Mouse (Mus musculus) kidney, postnatal 10 days (tissue): ENCODE results near the gene Ruvbl2.
"Not testable (repeated sequence)": the region's sequence is repeated elsewhere in the genome, so short reads cannot be mapped to it uniquely, and the experiment has no call there.

Source experiments
- DNase-seq: peaks from one replicate; pipeline ENCODE4 v3.0.0; 2021; ENCODE audit warnings: mixed read lengths

Gene Ruvbl2

DNA sequence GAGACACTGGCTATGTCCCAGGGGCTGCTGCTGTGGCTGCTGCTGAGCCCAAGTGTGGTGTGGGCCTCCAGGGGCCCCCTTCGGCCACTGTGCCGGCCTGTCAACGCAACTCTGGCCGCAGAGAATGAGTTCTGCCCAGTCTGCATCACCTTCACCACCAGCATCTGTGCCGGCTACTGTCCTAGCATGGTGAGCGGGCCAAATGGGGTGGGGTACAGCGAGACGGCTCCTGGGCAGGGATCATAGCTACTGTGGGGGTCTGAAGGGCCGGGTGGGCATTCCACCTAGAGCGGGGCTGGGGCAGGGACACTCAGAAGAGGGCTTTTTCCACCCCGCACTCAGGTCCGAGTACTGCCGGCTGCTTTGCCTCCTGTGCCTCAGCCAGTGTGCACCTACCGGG lies 16.7 kb downstream of the Ruvbl2 start:
- no peak for DNase-seq

DNA sequence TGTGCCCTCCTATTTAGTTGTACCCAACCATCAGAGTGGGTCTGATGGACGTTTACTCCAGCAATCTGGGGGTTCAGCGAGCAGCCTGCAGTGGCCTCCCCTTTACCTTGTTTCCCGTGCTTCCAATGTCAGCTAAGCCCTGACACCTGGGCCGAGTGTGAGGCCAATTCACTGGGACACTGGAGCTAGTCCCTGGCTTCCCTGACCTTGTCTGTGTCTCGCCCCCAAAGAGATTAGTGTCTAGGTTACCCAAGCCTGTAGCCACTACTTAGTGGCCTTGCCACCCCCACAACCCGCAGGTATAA lies 17.3 kb downstream of the Ruvbl2 start, which contains the start of gene Lhb:
Gene Lhb (plus strand): TSS at position 206 of the 305 bp plus-strand sequence.
- no peak for DNase-seq

DNA sequence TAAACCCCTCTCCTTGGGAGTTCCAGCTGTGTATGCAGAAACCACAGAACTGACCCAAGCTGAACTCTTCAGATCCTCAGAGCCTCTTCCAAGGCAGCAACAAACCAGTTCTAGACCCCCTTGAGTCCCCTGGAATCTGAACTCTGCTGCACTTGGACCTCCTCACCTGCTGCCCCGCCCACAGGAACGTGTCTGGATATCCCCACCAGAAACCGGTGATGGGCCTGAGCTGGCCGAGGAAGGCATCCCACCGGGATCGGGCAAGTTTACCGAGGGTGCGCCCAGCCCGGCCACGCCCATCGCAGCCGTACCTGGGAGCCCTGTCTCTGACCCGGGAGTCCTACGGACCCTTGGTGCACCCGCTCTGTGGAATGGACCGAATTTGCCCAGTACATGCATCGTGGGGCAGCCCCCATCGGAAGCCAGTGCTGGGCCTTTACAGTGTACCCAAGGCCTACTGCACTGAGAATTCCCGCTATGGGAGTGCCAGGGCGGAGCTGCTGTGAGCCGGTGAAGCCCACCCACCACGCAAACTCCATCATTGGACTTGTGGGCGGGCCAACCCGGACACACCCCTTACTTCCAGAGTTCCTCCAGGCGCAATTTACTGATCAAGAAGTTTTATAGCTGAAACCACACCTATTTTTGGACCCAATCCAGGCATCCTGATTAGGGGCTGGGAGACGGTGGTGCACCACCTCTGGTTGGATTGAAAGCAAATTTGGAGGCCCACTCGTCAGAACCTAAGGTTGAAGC lies 17.9 kb downstream of the Ruvbl2 start:
- no peak for DNase-seq

DNA sequence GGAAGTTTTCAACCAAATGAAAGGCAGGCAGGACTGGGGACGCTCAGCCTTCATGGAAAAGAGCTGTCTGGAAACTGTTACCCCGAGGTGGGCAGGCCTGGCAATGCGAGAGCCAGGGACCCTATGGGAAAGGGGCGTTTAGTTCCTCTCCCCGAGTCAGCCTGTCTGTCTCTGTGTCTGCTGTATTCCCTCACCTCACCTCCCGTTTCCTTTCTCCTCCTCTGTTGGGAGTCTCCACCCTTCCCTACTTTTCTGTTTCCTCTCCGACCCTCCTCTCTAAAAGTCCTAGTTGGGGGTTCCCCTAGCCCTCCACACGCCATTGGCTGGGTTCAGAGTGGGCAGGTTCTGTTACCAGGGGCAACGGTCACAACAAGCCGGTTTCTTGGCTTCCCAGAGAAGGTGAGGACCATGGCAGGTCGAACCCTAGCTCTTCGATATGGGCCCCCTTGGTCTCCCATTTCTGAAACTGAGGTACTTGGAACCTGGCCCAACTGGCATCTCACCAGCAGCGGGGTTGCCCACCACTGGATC lies 19.9 kb downstream of the Ruvbl2 start:
- DNase-seq, result no peak

DNA sequence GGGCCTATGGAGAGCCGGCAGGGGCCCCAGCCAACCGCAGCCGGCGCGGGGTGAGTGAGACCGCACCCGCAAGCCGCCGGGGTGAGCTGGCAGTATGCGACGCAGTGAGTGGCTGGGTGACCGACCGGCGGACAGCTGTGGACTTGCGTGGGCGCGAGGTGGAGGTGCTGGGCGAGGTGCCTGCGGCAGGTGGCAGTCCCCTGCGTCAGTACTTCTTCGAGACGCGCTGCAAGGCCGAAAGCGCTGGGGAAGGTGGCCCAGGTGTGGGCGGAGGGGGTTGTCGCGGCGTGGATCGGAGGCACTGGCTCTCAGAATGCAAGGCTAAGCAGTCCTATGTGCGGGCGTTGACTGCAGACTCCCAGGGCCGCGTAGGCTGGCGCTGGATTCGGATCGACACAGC lies 22.3 kb downstream of the Ruvbl2 start:
- no peak for DNase-seq

DNA sequence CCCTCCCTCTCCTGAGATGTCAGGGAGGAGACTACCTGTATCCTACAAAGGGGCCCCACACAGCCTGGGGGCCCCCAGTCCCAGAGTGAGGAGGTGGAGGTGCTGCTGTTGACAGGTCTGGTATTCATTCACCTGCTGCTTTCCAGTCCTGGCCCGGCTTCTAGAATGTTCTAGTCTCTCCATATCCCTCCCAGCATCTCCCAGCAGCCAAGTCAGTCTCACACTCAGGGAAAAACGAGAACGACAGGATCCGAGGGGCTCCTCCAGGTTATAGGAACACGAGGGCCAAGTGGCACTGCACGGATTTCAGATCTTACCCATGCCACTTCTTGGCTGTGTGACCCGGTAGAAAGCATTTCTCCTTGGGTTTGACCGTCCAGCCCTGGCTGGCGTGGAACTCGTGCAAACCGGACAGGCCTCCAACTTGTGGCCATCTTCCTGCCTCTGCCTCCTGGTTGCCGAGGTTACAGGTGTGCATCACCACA lies 23.1 kb downstream of the Ruvbl2 start:
- DNase-seq, result no peak

DNA sequence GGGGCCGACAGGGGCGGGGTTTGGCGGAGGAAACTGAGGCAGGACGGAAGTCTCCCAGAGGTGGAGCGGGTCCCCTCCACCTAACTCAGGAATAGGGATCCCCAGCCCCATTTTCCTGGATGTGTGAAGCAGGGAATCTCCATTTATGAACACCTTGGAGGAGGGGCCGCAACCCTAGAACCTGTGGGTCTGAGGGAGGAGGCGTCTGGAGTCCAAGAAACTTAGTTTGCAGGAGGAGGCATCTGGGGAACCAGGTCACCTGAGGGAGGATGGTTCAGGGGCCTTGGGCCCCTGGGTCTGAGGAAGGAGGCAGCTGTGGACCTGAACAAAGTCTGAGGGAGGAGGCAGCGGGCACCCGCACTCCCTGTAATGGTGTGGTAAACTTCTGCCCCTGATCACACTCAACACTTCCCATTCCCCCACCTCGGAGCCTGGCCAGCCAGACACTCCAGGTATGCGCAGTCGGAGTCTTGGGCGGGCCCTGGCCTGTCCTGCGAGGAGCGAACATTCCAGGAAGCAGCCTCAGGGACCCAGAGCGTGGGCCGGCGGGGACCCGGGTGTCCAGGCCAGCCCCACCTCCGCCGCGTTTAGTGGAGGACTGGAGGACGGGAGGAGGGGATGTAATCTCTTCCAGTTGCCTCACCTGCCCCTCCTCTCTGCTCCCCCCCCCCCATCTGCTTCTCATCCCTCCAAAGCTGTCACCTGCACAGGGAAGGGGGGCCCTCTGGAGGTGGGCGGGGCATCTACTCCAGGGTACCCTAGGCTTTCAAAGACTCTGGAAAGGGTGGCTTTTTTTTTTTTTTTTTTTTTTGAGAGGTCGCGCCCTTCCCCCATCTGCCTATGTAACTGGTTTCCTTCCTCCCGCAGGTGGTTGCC lies 23.8 kb downstream of the Ruvbl2 start:
- DNase-seq, result peak; percentile 50

DNA sequence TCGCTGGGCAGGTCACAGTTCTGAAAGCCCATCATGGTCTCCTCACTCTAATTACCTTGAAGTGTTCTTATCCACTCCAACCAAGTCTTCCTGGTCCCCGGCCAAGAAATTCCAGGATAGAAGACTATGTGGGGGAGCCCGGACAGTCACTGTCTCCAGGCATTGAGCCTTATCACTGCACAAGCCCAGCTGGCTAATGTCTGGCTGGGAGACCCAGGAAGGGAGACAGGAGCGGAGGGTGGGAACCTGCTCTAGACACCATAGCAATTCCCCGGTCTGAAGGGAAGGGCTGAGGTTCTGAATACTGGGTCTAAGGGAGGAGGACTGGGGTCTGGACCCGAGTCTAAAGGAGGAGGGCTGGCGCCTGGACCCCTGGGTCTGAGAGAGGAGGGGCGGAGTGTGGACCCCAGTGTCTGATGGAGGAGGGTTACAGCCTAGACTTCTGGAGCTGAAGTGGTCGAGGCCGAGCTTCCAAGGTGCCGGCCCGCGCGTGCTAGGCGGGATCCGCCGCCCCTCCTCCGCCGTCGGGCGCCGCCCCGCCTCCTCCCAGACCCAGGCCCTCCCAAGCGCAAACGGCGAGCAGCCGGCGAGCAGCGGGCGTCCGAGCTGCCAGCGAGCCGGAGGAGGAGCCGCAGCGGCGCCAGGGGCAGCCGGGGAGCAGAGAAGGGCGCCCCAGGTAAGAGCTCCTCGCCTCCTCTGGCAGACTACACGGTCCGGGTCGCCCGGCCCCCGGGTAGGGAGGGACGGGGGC lies 24.6 kb downstream of the Ruvbl2 start, which contains the start of gene Ntf5:
Gene Ntf5 (plus strand): TSS at position 583 of the 751 bp plus-strand sequence.
- peak; percentile 66 for DNase-seq

DNA sequence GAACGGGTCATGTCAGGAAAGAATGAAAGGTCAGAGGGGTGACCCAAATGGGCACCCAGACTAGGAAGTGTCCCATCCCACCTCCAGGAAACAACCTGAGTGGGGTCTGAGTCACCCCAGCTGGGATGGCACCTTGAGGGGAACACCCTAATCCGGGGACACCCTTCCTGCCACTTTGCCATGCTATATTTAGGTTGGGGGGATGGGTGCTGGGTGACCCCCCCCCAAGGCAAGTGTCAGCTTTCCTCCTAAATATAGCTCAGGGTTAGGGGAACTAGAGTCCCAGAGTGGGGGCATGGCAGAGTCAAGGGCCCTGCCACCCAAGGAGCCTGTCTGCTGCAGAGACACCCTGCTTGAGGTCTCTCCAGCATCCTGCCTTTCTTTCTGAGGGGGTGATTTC lies 25.5 kb downstream of the Ruvbl2 start:
- no peak for DNase-seq

DNA sequence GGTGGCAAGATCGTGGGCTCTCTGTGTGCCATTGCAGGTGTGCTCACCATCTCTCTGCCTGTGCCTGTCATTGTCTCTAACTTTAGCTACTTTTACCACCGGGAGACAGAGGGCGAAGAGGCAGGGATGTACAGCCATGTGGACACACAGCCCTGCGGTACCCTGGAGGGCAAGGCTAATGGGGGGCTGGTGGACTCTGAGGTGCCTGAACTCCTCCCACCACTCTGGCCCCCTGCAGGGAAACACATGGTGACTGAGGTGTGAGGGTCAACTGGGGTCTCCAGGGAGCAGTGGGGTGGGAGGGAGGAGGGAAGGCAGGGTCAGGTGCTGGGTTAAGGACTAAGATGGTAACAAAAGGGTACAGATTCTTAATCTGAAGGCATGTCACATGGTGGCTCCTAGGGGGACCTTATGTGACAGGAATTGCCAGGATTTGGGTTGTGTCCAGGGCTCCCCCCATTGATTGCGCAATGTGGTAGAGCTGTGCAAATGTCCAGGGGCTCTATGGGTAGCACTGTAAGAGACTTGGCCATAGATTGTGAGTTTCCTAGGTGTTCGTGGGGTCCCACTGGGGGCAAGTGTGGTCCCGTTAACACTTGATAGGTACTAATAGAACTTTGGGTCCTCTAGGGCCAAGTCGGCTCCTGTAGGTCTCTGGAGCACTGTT lies 28.3 kb downstream of the Ruvbl2 start:
- DNase-seq, result no peak

DNA sequence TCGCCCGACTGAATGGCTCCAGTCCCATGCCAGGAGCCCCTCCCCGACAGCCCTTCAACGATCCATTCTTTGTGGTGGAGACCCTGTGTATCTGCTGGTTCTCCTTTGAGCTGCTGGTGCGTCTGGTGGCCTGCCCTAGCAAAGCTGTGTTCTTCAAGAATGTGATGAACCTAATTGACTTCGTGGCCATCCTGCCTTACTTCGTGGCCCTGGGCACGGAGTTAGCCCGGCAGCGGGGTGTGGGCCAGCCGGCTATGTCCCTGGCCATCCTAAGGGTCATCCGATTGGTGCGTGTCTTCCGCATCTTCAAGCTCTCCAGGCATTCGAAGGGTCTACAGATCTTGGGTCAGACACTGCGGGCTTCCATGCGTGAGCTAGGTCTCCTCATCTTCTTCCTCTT lies 28.9 kb downstream of the Ruvbl2 start:
- no peak for DNase-seq

DNA sequence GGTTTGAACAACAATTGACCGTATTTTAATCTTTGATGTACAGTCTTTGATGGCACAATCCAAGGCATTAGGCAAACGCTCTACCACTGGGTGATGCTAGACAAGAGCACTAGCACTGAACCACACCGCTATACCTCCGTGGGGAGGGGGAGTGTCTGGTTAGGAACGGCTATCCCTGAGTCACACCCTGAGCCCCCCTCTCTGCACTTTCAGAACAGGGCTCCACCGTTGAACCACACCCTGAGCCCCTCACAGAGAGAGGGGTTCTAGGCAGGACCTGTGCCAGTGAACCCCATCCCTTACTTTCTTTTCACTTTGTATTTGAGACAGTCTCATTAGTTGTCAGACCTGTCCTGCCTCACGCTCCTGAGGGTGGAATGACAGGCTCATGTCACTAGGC lies 29.5 kb downstream of the Ruvbl2 start:
- DNase-seq, result no peak

DNA sequence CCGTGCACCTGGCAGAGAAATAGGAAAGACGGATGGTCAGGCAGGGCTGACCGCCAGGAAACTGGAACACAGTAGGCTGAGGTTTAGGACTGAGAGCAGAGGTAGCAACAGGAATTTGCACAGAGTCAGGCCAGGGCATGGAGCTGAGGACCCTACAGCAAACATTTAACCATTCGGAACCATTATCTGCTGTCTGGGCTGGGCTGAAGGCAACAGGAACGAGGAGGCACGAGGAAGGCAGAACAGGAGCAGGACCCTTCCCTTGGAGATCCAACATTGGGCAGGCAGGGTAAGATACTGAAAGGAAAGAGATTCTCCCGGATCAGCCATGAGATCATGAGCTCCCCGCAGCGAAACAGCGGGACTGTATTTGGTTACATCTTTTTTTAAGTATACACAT lies 30.1 kb downstream of the Ruvbl2 start:
- DNase-seq, result no peak

DNA sequence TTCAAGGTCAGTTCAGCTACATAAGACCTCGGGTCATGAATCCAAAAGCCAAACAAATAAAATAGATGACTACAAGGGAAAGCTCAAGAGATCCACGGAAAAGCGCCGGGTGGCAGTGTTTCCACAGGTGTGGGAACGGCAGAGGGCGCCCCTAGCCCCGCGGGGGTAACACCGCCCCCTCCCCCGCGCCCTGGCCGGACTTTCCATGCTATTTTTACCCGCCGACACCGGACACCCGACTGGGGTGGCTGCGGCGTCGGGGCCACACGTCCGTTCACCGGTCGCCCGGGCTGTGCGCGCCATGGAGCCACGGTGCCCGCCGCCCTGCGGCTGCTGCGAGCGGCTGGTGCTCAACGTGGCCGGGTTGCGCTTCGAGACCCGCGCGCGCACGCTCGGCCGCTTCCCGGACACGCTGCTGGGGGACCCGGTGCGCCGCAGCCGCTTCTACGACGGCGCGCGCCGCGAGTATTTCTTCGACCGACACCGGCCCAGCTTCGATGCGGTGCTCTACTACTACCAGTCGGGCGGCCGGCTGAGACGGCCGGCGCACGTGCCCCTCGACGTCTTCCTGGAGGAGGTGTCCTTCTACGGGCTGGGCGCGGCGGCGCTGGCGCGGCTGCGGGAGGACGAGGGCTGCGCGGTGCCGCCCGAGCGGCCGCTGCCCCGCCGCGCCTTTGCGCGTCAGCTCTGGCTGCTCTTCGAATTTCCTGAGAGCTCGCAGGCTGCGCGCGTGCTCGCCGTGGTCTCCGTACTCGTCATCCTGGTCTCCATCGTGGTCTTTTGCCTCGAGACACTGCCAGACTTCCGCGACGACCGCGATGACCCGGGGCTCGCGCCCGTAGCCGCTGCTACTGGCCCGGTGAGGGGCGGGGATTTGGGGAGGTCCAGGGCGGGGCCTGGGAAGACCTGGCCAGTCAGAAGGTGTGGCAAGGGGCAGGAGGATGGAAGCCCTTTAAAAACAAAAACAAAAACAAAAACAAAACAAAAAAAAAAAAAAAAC lies 31.4 kb downstream of the Ruvbl2 start:
- peak; percentile 57 for DNase-seq

DNA sequence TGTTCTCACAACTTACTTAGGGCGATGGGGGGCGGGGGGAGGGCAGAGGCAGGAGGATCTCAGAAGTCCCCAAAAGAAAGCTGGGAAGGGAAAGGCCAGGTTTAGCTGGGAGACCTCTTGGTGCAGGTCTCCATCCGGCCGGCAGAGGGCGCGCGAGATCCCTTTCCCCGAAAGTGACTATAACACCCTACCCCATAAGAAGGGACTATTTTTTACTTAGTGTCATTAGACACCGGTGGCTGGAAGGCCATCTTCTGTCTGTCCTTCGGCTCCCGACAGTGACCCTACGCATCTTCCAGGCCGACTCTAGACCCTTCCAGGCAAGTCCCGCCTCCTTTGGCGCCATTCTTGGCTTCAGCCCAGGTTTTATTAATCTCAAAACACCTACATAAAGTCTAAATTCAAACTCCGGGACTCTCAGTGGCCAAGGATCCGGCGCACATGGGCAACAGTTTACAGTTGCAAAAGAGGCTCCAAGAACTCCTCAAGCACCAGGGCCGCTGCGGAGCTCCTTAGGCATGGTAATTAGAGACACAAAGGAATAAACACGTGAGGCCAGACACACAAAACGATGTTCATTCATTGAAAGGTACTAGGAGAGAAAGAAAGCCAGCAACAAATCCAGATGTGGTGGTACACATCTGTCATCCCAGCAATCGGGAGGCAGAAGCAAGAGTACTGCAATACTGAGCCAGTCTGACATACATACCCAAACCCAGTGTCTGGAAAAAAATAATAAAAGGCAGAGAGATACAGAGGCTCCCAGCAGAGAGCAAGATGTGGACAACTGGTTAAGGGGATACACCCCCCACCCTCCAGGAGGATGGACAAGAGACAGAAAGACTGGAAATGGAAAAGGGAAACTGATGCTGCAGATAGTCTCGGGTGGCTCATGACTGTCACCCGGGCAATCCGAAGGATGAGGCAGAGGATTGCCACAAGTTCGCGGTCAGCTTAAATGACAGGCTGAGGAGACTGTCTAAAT lies 32.5 kb downstream of the Ruvbl2 start, which contains the start of gene Kcna7:
Gene Kcna7 (plus strand): TSS at position 563 of the 985 bp plus-strand sequence.
- peak; percentile 87 for DNase-seq

DNA sequence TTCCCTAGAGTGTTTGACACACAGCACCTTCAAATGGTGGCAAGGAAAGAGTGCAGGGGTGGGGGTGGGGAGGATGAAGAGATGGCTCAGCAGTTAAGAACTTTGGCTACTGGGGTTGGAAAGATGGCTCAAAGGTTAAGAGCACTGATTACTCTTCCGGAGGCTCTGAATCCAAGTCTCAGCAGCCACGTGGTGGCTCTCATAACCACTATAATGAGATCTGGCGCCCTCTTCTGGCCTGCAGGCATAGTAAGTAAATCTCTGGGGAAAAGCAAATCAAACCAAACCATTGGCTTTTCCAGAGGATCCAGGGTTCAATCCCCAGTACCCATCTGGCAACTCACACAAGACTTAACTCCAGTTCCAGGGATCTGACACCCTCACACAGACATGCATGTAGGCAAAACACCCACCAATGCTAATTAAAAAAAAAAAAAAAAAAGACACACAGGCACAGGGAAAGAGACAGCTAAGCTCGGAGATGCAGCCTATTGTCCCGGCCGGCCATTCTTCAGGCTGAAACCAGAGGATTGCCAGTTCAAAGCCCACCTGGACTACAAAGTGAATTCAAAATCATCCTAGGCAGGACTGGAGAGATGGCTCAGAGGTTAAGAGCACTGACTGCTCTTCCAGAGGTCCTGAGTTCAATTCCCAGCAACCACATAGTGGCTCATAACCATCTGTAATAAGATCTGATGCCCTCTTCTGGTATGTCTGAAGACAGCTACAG lies 34.2 kb downstream of the Ruvbl2 start:
- peak; percentile 85 for DNase-seq

DNA sequence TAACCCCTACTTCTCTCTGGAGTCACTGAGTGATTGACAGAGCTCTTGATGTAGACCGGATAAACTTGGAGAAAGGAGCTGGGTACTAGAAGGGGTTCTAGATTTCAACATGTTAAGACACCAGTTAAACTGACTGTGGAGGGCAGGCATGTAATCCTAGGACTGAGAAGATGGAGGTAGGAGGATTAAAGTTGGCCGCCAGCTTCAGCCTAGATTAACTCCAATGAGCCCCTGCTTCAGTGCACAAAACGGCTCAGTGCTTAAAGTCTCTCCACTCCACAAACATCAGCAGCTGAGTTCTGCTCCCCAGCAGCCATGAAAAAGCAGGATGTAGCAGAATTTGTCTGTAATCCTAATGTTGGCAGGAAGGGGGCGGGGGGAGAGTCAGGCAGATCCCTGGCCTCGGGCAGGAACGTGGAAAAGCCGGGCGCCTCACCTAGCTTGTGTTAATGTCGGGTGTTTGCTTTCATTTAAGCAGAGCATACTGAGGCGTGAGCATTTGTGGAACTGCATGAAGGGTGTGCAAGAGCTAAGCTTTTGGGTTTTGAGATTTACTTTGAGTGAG lies 36.3 kb downstream of the Ruvbl2 start:
- no peak for DNase-seq

DNA sequence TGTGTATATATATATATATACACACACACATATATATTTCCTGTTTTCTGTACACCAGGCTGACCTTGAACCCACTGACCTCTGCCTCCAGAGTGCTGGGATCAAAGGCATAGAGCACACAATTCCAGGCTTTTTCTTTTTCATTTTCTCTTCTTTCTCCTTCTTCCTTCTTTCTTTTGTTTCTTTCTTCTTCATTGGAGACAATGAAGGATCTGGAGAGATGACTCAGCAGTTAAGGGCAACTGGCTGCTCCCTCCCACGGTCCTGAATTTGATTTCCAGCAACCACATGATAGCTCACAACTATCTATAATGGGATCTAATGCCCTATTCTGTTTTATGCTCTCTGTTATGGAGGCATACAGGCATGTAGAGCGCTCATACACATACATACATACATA lies 41.1 kb downstream of the Ruvbl2 start:
- no peak for DNase-seq

DNA sequence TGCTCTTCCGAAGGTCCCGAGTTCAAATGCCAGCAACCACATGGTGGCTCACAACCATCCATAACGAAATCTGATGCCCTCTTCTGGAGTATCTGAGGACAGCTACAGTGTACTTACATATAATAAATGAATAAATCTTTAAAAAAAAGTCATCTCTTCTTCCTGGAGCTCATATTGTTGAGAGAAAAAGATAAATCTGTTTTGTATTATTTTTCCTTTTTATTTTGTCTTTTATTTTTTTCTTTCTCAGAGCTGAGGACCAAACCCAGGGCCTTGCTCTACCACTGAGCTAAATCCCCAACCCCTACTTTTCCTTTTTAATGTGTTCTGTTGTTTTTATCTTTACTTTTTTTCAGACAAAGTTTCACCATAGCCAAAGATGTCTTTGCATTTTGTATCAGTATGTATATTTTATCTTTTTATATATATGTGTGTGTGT lies 41.5 kb downstream of the Ruvbl2 start:
- not testable (repeated sequence) for DNase-seq
